Mouse (Mus musculus): ENCODE results near the gene Unc13d. TPM values are rescaled to one million over a fixed set of nuclear protein-coding genes. Genes with fewer than 3 reads are reported as not detected.
A peak's percentile ranks its signal among the peaks of the same experiment; 100 is the strongest.

The Unc13d gene
- polyA plus RNA-seq, 1 experiment from 2014 or later = 6.9 TPM

DNA sequence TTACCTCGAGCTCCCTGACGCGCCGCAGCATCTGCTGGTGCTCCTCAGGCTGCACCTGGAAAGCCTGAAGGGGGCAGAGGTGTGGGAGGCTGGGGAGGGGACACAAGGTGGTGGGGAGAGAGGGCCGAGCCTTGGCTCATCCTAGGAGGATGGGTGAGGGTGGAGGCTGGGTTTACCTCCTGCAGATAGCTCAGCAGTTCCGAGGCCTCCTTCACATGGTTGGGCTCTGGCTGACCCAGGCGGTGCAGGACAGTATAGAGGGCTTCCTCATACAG, 1.6 kb downstream of the Unc13d start:
- no peak for DNase-seq
- Histone ChIP-seq H3K27ac (ENCODE audit: low read depth) (peak overlapping the region; percentile 95), H3K4me1 (ENCODE audit: insufficient read depth) (peaks cover 31% of the 10 kb centered on the region), H3K4me3 (ENCODE audit: low read depth, low read length) (peak overlapping the region; percentile 59), H3K9me3 (ENCODE audit: low read length) (no peaks in the 10 kb centered on the region), H3K4me2 (ENCODE audit: low read depth, low read length) (peak overlapping the region; percentile 77), H3K36me3 (replicated peaks; ENCODE audit: insufficient read depth, low read length) (peaks cover 26% of the 10 kb centered on the region), H3K27me3 (ENCODE audit: insufficient read depth, low read length) (no peaks in the 10 kb centered on the region), H3K9ac (replicated peaks) (peak overlapping the region; percentile 71)
- ATAC-seq = no peak
- TF ChIP-seq CTCF (IDR thresholded peaks at IDR 0.05; ENCODE audit: low read depth) (no peak), EP300 (IDR thresholded peaks at IDR 0.05; ENCODE audit: low read depth) (no peak)
- WGBS (ENCODE audit: insufficient replicate concordance) = 49% methylated on average over 7 of the region's 7 CpGs

DNA sequence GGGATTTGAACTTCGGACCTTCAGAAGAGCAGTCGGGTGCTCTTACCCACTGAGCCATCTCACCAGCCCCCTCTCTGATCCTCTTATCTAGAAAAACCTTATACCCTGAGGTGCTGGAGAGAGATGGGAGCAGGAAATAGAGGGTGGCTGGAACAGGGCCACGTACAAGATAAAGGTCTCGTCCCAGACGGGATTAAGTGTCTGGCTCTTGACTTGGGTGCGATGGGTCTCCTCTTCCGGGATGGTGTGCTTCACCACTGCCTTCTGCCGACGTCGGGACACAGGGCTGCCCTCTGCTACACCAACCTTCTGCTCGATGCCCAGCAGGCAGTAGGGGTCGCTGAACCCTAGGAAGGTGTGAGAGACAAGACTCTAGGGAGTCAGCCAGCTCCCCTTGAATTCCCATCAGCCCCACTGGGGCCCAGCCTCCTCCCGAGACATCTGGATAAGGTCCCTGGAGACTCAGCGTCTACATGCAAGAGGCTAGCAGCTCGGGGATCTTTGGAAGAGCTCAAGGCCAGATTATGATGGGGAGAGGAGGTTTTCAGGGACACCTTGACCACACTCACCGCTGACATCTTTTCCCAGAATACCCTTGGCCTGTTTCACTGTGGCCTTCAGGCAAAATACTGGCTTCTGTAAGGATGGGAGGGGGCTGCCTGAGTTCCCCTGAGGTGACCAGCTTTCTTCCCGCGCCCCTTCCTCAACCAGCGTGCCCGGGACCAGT, 2.1 kb downstream of the Unc13d start:
- Histone ChIP-seq H3K9ac (replicated peaks) (peak overlapping the region; percentile 71; the same call in 1 of the 2 replicates), H3K27ac (ENCODE audit: low read depth) (peak overlapping the region; percentile 95), H3K4me2 (ENCODE audit: low read depth, low read length) (peak overlapping the region; percentile 77), H3K4me1 (ENCODE audit: insufficient read depth) (peaks cover 31% of the 10 kb centered on the region), H3K36me3 (replicated peaks; ENCODE audit: insufficient read depth, low read length) (peaks cover 21% of the 10 kb centered on the region), H3K27me3 (ENCODE audit: insufficient read depth, low read length) (no peaks in the 10 kb centered on the region), H3K4me3 (ENCODE audit: low read depth, low read length) (no peak overlapping the region; the same call in 1 of the 2 replicates), H3K9me3 (ENCODE audit: low read length) (no peaks in the 10 kb centered on the region)
- DNase-seq = no peak
- no peak for TF ChIP-seq EP300 (IDR thresholded peaks at IDR 0.05; ENCODE audit: low read depth)
- peak; percentile 42 for TF ChIP-seq CTCF (IDR thresholded peaks at IDR 0.05; ENCODE audit: low read depth)
- ATAC-seq = no peak
- 50% methylated on average over 20 of the region's 20 CpGs for WGBS (ENCODE audit: insufficient replicate concordance)

GRCm38 (mm10) chr11:116074436-116074991, 3.2 kb downstream of the Unc13d start:
- H3K27me3 ChIP-seq (ENCODE audit: insufficient read depth, low read length) = no peaks in the 10 kb centered on the region
- no peak overlapping the region for H3K9ac ChIP-seq (replicated peaks)
- no peaks in the 10 kb centered on the region for H3K9me3 ChIP-seq (ENCODE audit: low read length)
- WGBS (ENCODE audit: insufficient replicate concordance) = 52% methylated on average over 7 of the region's 7 CpGs
- H3K27ac ChIP-seq (ENCODE audit: low read depth) = no peak overlapping the region
- peaks cover 31% of the 10 kb centered on the region for H3K4me1 ChIP-seq (ENCODE audit: insufficient read depth)
- TF ChIP-seq EP300 (IDR thresholded peaks at IDR 0.05; ENCODE audit: low read depth) (no peak), CTCF (IDR thresholded peaks at IDR 0.05; ENCODE audit: low read depth) (no peak)
- no peak overlapping the region for H3K4me3 ChIP-seq (ENCODE audit: low read depth, low read length)
- DNase-seq (no peak), ATAC-seq (no peak)
- peaks cover 9% of the 10 kb centered on the region for H3K36me3 ChIP-seq (replicated peaks; ENCODE audit: insufficient read depth, low read length)
- no peak overlapping the region for H3K4me2 ChIP-seq (ENCODE audit: low read depth, low read length)

DNA sequence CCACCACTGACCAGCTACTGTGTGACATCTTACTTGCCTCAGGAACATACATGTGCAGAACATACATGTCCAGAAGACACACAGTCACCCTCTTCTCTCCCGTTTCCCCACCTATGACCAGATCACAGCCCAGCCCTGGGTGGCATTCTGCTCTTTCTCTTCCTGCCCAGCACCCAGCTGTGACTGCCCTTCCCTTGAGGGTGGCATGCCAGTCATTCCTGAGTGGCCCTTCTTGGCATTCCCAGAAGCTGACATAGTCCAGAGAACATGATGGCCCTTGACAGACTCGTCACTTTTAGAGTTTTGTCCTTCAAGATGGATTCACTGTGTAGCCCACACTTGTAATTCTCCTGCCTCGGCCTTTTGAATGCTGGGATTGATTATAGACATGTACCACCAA, 5.2 kb downstream of the Unc13d start:
- WGBS (ENCODE audit: insufficient replicate concordance) = 89% methylated on average over 3 of the region's 3 CpGs
- H3K4me2 ChIP-seq (ENCODE audit: low read depth, low read length) = no peak overlapping the region
- H3K4me3 ChIP-seq (ENCODE audit: low read depth, low read length) = no peak overlapping the region
- ATAC-seq (no peak), DNase-seq (no peak)
- no peak overlapping the region for H3K27ac ChIP-seq (ENCODE audit: low read depth)
- no peaks in the 10 kb centered on the region for H3K36me3 ChIP-seq (replicated peaks; ENCODE audit: insufficient read depth, low read length)
- TF ChIP-seq EP300 (IDR thresholded peaks at IDR 0.05; ENCODE audit: low read depth) = no peak
- H3K9ac ChIP-seq (replicated peaks) = no peak overlapping the region
- H3K27me3 ChIP-seq (ENCODE audit: insufficient read depth, low read length) = no peaks in the 10 kb centered on the region
- peaks cover 19% of the 10 kb centered on the region for H3K4me1 ChIP-seq (ENCODE audit: insufficient read depth)
- no peaks in the 10 kb centered on the region for H3K9me3 ChIP-seq (ENCODE audit: low read length)

DNA sequence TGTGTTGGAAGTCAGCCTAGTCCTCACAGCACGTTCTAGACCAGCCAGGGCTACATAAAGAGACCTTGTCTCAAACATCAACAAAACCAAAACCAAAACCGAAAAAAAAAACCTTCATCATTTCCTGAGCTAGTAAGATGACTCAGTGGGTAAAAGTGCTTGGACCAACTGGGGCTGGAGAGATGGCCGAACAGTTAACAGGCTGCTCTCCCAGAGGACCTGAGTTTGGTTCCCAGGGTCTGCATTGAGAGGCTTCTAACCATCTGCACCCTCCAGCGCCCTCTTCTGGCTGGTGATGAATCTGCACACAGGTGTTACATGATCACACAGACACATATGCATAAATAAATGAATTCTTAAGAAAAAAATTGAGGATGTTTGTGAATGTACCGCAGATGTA, 6.3 kb downstream of the Unc13d start:
- WGBS (ENCODE audit: insufficient replicate concordance) = 49% methylated on average over 5 of the region's 5 CpGs
- TF ChIP-seq EP300 (IDR thresholded peaks at IDR 0.05; ENCODE audit: low read depth) (no peak), CTCF (IDR thresholded peaks at IDR 0.05; ENCODE audit: low read depth) (peak; percentile 72)

DNA sequence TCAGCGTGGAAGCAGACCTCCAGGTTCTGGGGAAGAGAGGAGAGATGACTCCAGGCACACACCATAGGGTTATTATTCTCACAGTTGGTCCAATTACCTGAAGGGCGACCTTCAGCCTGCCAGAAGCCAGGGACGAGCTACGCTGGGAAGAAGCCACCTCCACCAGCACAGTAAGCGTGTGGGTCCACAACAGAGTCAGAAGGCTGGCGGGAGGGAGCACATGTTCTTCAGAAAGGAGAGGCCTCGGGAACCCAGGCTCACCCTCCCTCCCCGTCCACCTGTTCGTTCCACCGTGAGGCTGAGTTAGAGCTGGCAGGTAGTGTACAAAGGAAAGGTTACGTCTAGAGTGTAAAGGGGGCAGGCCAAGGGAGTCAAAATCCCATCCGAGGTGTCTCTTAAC, 12.4 kb downstream of the Unc13d start:
- Histone ChIP-seq H3K4me2 (ENCODE audit: low read depth, low read length) (no peak overlapping the region), H3K27me3 (ENCODE audit: insufficient read depth, low read length) (no peaks in the 10 kb centered on the region), H3K9ac (replicated peaks) (no peak overlapping the region), H3K27ac (ENCODE audit: low read depth) (no peak overlapping the region), H3K4me3 (ENCODE audit: low read depth, low read length) (no peak overlapping the region), H3K4me1 (ENCODE audit: insufficient read depth) (no peaks in the 10 kb centered on the region), H3K9me3 (ENCODE audit: low read length) (no peaks in the 10 kb centered on the region), H3K36me3 (replicated peaks; ENCODE audit: insufficient read depth, low read length) (peaks cover 18% of the 10 kb centered on the region)
- WGBS (ENCODE audit: insufficient replicate concordance) = 86% methylated on average over 12 of the region's 12 CpGs
- TF ChIP-seq CTCF (IDR thresholded peaks at IDR 0.05; ENCODE audit: low read depth) (no peak), EP300 (IDR thresholded peaks at IDR 0.05; ENCODE audit: low read depth) (no peak)
- DNase-seq (no peak), ATAC-seq (no peak)

More for the DNA sequence above, 6.3 kb downstream of the Unc13d start:
- Histone ChIP-seq H3K4me1 (ENCODE audit: insufficient read depth) (peaks cover 9% of the 10 kb centered on the region; the same call in 1 of the 2 replicates), H3K27ac (ENCODE audit: low read depth) (no peak overlapping the region), H3K36me3 (replicated peaks; ENCODE audit: insufficient read depth, low read length) (no peaks in the 10 kb centered on the region), H3K9me3 (ENCODE audit: low read length) (no peaks in the 10 kb centered on the region), H3K9ac (replicated peaks) (no peak overlapping the region), H3K4me3 (ENCODE audit: low read depth, low read length) (no peak overlapping the region), H3K4me2 (ENCODE audit: low read depth, low read length) (no peak overlapping the region), H3K27me3 (ENCODE audit: insufficient read depth, low read length) (no peaks in the 10 kb centered on the region)
- DNase-seq (peak; percentile 72), ATAC-seq (no peak)

Data from liver, postnatal 0 days (tissue).